Mouse (Mus musculus): ENCODE measurements around the gene Ak5.

DNA sequence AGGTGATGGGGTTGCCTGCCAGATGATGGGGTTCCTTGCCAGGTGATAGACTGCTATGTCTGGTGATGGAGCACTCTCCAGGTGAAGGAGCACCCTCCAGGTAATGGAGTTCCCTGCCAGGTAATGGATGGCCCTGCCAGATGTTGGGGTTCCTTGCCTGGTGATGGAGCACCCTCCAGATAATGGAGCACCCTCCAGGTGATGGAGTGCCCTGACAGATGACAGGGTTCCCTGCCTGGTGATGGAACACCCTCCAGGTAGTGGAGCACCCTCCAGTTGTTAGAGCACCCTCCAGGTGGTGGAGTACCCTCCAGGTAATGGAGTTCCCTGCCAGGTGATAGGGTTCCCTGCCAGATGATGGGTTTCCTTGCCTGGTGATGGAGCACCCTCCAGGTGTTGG is 104.3 kb downstream of the Ak5 start:
- TF ChIP-seq CTCF (IDR thresholded peaks at IDR 0.05; ENCODE audit: low read depth) (no peak), EP300 (IDR thresholded peaks at IDR 0.05; ENCODE audit: low read depth) (no peak)

Measured in heart, postnatal 0 days (tissue).